Mouse (Mus musculus) brain, adult 2 months (tissue): ENCODE measurements at regions not wholly inside any gene's neighbourhood (a gene's known extent, or its start where the extent isn't known, plus 50 kb on each side); places are given as distances from the start of the nearest gene placed in this dataset.
A peak's percentile ranks its signal among the peaks of the same experiment; 100 is the strongest.

Source experiments
- DNase-seq: peaks from one replicate; pipeline ENCODE4 v3.0.0; 2011; ENCODE audit warnings: low read depth, low spot score

DNA sequence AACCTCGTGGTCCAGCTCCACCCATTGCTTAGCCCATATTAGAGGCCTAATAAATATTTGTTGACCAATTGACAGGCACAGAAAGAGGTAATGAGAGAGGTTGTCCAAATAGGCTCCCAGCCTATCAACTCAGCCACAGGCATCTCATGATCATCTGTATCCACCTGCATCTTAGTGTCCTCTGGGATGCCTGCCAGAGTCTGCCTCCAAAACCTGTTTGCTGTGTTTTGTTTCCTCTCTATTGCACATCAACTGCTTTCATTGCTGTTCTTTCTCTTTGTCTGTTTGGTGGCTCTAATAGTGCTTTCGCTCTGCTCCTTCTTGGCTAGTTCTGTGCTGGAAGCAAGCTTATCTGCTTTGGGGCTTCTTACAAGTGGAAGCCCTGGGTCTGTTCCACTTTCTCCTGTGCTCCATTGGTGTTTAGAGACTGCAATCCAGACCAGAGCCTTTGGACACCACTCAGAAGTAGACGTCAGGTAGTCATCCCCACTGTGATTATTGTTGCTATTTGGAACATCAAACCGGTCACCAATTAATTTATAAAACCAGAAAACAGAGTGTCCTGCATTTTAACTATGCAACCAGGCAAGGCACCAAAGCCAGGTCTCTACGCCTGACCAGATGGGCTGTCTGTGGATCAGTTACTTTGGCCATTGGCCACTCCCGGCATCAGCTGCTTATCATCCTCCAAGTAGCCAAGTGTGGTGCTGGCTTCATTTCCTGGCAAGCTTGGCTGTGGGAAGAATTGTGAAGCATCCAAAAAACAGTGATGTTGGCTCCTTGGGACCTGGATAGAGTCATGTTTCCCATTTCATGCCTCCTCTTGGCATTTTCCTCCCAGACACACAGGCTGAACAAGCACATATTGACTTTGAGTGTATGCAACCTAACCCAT lies 74.5 kb upstream of the Hs3st4 start:
- DNase-seq, result peak; percentile 87

DNA sequence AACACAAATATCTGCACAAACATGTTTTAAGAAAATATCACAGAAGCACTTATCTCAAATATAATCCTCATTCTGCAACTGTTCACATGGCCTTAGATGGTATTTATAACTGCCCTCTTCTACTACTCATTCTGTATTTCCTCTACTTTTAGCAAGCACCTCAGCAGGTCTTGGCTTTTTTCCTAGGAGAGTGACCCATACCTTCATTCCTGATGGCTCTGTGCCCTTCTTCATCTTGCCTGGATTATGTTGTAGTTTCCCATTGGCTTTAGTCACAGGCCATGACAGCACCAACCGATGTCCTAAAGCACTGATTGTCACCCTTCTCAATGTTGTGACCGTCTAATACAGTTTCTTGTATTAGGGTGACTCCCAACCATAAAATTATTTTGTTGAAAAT lies 61.2 kb upstream of the Hs3st4 start:
- no peak for DNase-seq

DNA sequence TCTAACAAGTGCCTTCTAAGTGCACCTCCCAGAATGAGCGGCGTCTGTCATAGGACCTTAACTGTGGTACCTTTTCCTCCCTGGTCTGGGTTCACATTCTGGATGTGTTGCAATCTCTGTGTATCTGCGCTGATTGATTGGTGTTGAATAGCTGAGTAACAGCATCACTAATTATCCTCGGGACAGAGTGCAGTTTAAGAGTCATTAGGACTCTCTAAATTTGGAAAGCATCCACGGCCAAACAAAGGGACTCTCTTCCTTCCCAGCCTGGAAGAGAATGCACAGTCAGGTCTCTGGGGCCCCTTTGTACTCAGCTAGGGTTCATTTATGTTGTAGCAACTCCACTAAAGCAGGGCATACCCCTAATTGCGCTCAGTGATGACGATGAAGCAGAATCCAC lies 50.2 kb upstream of the Hs3st4 start:
- DNase-seq, result peak; percentile 9
